Mouse (Mus musculus) forebrain, embryonic 13.5 days (tissue): ENCODE data around the gene Tsc1. TPM values are rescaled to one million over a fixed set of nuclear protein-coding genes. Genes with fewer than 3 reads are reported as not detected.

Source experiments
- ATAC-seq: fragments of 200-750 bp; cut with Nextera tagmentation; 2 replicates; pipeline ENCODE4 v1.8.0; 2017
- H3K27ac ChIP-seq: fragments of 300-500 bp; sonication (generic); 2 replicates; pipeline ENCODE4 v1.5.1; 2015; ENCODE audit warnings: inconsistent platforms, mild to moderate bottlenecking, moderate library complexity
- H3K27me3 ChIP-seq: fragments of 300-500 bp; sonication (generic); 2 replicates; pipeline ENCODE4 v1.6.1; 2015; ENCODE audit warnings: mild to moderate bottlenecking, inconsistent platforms
- H3K36me3 ChIP-seq: fragments of 300-500 bp; sonication (generic); 2 replicates; pipeline ENCODE4 v1.6.1; 2015; ENCODE audit warnings: mild to moderate bottlenecking, inconsistent platforms; ENCODE audit not compliant: poor library complexity, severe bottlenecking
- H3K4me1 ChIP-seq: fragments of 300-500 bp; sonication (generic); 2 replicates; pipeline ENCODE4 v1.6.1; 2015; ENCODE audit warnings: inconsistent platforms
- H3K4me2 ChIP-seq: fragments of 300-500 bp; sonication (generic); 2 replicates; pipeline ENCODE4 v1.6.1; 2015; ENCODE audit warnings: inconsistent platforms, mild to moderate bottlenecking, moderate library complexity
- H3K4me3 ChIP-seq: fragments of 300-500 bp; sonication (generic); 2 replicates; pipeline ENCODE4 v1.5.1; 2015; ENCODE audit warnings: mild to moderate bottlenecking, inconsistent platforms
- H3K9ac ChIP-seq: fragments of 300-500 bp; sonication (generic); 2 replicates; pipeline ENCODE4 v1.6.1; 2015; ENCODE audit warnings: mild to moderate bottlenecking, inconsistent platforms
- H3K9me3 ChIP-seq: fragments of 300-500 bp; sonication (generic); replicated peaks from 2 replicates; pipeline ENCODE4 v1.6.1; 2016; ENCODE audit warnings: inconsistent platforms
- WGBS: fragments of 180-500 bp; shearing (Covaris S2); methylation state at CpG from one replicate; pipeline ENCODE4 v1.1.7; 2015; 5-methylcytosine and 5-hydroxymethylcytosine counted together
- polyA plus RNA-seq: library from polyadenylated mRNA; unstranded; fragments of >200 nt; fragmentation: Nextera tagmentation; extraction: Ambion mirVana; gene quantifications from 2 replicates; pipeline ENCODE4 v1.2.1, GENCODE M21; 2015

Tsc1 gene
- polyA plus RNA-seq, 1 experiment from 2014 or later = 29.0 TPM

DNA sequence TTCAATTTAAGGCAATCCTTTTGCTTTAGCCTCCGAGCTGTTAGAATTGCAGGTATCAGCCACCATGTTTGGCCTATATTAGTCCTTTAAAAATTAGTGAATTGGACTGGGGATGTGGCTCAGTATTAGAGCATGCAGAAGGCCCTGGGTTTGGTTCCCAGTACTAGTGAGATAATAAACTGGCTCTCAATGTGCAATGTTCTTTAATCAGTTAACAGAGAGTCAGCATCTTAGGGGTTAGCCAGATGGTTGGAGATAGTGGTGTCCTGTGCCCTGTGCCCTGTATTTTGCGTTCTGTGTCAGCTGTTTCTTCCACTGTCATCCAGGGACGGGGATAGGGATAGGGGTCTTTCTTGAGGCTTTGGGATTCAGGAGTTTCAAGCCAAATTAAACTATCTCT lies 21.9 kb downstream of the Tsc1 start:
- no peak overlapping the region for H3K4me2 ChIP-seq
- WGBS = 93% methylated on average over 3 of the region's 3 CpGs
- no peak for ATAC-seq
- no peak overlapping the region for H3K9ac ChIP-seq
- no peak overlapping the region for H3K27ac ChIP-seq
- H3K4me1 ChIP-seq = no peaks in the 10 kb centered on the region
- H3K4me3 ChIP-seq = no peak overlapping the region
- H3K9me3 ChIP-seq = no peaks in the 10 kb centered on the region
- H3K27me3 ChIP-seq = no peaks in the 10 kb centered on the region
- H3K36me3 ChIP-seq = peaks cover 92% of the 10 kb centered on the region

DNA sequence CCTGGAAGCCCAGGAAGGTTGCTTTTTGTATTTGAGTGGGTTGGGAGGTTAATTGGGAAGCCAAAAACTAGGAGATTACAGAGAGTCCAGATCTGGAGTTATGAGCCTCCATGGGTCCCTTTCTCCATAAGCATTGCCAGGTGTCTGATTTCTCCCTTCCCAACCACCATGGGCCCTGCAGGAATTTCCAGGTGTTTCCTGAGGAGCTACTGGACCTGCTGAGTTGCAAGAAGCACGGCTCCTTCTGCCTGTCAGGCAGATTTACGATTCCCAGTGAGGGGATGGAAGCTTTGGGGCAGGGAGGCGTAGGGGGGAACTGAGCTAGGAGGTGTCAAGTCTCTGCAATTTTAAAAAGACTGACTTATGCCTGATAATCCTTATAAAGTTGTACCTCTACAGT lies 24.8 kb downstream of the Tsc1 start:
- no peak for ATAC-seq

DNA sequence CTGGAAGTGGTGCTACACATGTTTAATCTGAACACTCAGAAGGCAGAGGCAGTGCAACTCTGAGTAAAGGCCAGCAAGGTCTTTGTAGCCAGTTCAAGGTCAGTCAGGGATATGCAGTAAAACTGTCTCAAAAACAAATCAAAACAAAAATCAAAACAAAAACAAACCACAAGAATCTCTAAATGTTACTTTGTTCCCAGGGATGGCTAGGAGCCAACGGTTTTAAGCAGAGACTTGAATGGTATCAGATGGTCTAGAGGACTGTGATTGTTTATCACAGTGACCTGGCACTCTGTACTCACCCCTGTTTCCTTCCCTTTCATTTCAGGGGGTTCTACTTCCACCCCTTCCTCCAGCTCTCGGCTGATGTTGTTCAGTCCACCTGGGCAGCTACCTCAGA lies 30.4 kb downstream of the Tsc1 start:
- Histone ChIP-seq H3K36me3 (peaks cover 96% of the 10 kb centered on the region), H3K4me2 (no peak overlapping the region), H3K4me1 (no peaks in the 10 kb centered on the region), H3K4me3 (no peak overlapping the region), H3K27me3 (no peaks in the 10 kb centered on the region), H3K9ac (no peak overlapping the region), H3K9me3 (no peaks in the 10 kb centered on the region), H3K27ac (no peak overlapping the region)
- ATAC-seq = no peak
- WGBS = 86% methylated on average over 2 of the region's 2 CpGs

More for the DNA sequence above, 24.8 kb downstream of the Tsc1 start:
- Histone ChIP-seq H3K4me2 (no peak overlapping the region), H3K9ac (no peak overlapping the region), H3K4me3 (no peak overlapping the region), H3K9me3 (no peaks in the 10 kb centered on the region), H3K36me3 (peaks cover 90% of the 10 kb centered on the region), H3K27ac (no peak overlapping the region), H3K27me3 (no peaks in the 10 kb centered on the region), H3K4me1 (no peaks in the 10 kb centered on the region)
- WGBS = 93% methylated on average over 3 of the region's 3 CpGs

DNA sequence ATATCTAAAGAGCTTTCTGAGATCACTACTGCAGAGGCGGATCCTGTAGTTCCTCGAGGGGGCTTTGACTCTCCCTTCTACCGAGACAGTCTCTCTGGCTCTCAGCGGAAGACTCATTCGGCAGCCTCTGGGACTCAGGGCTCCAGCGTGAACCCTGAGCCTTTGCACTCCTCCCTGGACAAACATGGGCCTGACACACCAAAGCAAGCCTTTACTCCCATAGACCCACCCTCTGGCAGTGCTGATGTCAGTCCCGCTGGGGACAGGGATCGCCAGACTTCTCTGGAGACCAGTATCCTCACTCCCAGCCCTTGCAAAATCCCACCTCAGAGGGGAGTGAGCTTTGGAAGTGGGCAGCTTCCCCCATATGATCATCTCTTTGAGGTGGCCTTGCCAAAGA lies 35.0 kb downstream of the Tsc1 start:
- no peaks in the 10 kb centered on the region for H3K9me3 ChIP-seq
- H3K27me3 ChIP-seq = no peaks in the 10 kb centered on the region
- 94% methylated on average over 8 of the region's 8 CpGs for WGBS
- peaks cover 96% of the 10 kb centered on the region for H3K36me3 ChIP-seq
- no peaks in the 10 kb centered on the region for H3K4me1 ChIP-seq
- H3K27ac ChIP-seq = no peak overlapping the region
- no peak for ATAC-seq
- H3K4me2 ChIP-seq = no peak overlapping the region
- no peak overlapping the region for H3K9ac ChIP-seq
- H3K4me3 ChIP-seq = no peak overlapping the region

DNA sequence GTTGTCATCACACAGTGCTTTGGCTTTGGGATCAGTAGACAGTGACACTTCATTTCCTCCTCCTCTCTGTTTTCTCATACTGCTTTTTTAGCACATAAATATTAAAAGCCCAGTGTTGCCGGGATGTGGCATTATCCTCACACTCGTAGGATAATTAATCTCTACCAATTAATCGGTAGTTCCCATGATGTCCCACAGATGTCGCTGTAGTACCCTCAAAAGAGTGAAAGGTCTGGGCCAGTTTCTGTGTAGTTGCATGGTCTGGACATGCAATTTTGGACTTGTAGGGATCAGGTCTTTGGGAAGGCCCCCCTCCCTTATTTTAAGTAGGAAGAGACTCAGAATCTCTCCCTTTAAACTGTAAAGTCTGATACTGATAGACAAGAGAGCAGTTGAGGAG lies 39.7 kb downstream of the Tsc1 start:
- peaks cover 98% of the 10 kb centered on the region for H3K36me3 ChIP-seq
- no peak overlapping the region for H3K4me3 ChIP-seq
- no peak overlapping the region for H3K9ac ChIP-seq
- no peaks in the 10 kb centered on the region for H3K27me3 ChIP-seq
- H3K9me3 ChIP-seq = no peaks in the 10 kb centered on the region
- H3K27ac ChIP-seq = no peak overlapping the region
- no peak for ATAC-seq
- 26% methylated on average over 4 of the region's 4 CpGs for WGBS
- peaks cover 8% of the 10 kb centered on the region for H3K4me1 ChIP-seq
- H3K4me2 ChIP-seq = no peak overlapping the region

DNA sequence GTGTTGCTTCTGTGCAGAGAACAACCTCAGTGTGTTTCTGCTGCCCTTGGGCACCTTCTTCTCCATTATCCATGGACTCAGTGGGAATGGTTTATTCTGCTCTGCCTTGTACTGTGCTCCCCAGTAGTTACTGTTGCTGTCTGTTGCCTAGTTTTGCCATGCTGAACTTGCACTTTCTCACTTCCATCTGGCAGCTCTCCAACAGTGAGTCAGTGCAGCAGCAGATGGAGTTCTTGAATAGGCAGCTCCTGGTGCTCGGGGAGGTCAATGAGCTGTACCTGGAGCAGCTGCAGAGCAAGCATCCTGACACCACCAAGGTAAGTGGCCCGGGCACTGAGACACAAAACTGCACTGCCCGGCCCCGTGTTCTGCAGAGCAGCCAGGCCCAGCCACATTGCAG lies 40.7 kb downstream of the Tsc1 start:
- 63% methylated on average over 4 of the region's 4 CpGs for WGBS
- H3K4me3 ChIP-seq = no peak overlapping the region
- H3K27me3 ChIP-seq = no peaks in the 10 kb centered on the region
- no peak for ATAC-seq
- no peak overlapping the region for H3K27ac ChIP-seq
- H3K9me3 ChIP-seq = no peaks in the 10 kb centered on the region
- no peak overlapping the region for H3K9ac ChIP-seq
- no peak overlapping the region for H3K4me2 ChIP-seq
- peaks cover 8% of the 10 kb centered on the region for H3K4me1 ChIP-seq
- peaks cover 98% of the 10 kb centered on the region for H3K36me3 ChIP-seq

DNA sequence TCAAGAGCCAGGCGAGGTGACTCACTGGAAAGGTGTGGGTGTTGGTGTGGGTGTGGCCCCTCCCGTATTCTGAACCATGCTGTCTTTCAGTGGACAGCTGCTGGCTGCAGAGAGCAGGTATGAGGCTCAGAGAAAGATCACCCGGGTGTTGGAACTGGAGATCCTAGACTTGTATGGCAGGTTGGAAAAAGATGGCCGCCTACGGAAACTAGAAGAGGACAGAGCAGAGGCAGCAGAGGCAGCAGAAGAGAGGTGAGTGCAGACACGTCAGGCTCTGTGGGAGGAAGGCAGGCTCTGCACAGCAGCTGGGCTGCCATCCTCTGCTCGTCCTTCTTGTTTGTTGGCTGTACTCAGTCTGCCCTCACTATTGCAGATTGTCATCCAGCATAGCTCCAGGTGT lies 44.9 kb downstream of the Tsc1 start:
- Histone ChIP-seq H3K9me3 (no peaks in the 10 kb centered on the region), H3K4me2 (no peak overlapping the region), H3K9ac (no peak overlapping the region), H3K27ac (no peak overlapping the region), H3K4me3 (no peak overlapping the region), H3K36me3 (peaks cover 83% of the 10 kb centered on the region), H3K4me1 (peaks cover 8% of the 10 kb centered on the region), H3K27me3 (no peaks in the 10 kb centered on the region)
- no peak for ATAC-seq
- WGBS = 81% methylated on average over 7 of the region's 7 CpGs

DNA sequence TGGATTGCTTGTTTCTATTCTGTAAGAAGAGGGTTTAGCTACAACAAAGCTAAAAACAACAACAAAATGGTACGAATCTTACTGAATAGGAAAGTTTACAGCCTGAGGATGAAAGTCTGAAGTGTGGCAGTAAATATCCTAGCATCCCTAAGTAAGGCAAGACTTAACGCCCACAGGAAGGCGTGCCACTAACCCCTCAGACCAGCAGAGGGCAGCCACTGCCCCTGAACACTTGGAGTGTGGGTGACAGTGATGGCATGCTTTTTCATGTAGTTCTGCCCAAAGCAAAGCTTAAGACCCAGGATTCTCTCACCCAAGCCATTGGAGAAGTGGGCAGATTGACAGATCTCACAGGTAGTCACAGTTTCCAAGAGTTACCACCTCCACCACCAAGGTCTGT lies 47.4 kb downstream of the Tsc1 start:
- Histone ChIP-seq H3K4me3 (no peak overlapping the region), H3K4me1 (no peaks in the 10 kb centered on the region), H3K9me3 (no peaks in the 10 kb centered on the region), H3K9ac (no peak overlapping the region), H3K4me2 (no peak overlapping the region), H3K27me3 (no peaks in the 10 kb centered on the region), H3K36me3 (peaks cover 58% of the 10 kb centered on the region), H3K27ac (no peak overlapping the region)
- ATAC-seq = no peak
- 37% methylated on average over 3 of the region's 3 CpGs for WGBS

DNA sequence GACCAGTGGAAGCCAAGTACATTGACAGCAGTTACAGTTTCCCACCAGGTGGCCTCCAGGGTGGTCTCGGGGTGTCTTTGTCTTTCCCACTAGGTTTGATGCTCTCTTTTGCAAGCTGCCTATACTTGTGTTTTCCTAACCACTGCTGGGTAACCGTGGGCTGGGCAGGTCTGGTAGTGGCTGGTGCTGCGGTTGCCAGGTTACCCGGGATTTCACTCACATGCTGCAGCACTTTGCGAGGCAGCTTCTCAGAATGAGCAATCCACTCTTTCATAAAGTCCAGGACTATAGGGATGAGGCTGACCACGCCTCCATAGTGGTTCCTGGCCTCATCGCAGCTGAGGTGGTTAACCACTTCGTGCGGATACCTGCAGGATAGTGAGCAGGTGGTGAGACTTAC lies 51.7 kb downstream of the Tsc1 start:
- no peak overlapping the region for H3K4me3 ChIP-seq
- H3K4me2 ChIP-seq = no peak overlapping the region
- H3K27me3 ChIP-seq = 0 out of 2 replicates have a peak, but pooled peaks cover 2% of the 10 kb centered on the region
- ATAC-seq = no peak
- H3K9me3 ChIP-seq = no peaks in the 10 kb centered on the region
- WGBS = 74% methylated on average over 9 of the region's 9 CpGs
- no peak overlapping the region for H3K27ac ChIP-seq
- H3K36me3 ChIP-seq = peaks cover 15% of the 10 kb centered on the region
- no peaks in the 10 kb centered on the region for H3K4me1 ChIP-seq
- no peak overlapping the region for H3K9ac ChIP-seq

DNA sequence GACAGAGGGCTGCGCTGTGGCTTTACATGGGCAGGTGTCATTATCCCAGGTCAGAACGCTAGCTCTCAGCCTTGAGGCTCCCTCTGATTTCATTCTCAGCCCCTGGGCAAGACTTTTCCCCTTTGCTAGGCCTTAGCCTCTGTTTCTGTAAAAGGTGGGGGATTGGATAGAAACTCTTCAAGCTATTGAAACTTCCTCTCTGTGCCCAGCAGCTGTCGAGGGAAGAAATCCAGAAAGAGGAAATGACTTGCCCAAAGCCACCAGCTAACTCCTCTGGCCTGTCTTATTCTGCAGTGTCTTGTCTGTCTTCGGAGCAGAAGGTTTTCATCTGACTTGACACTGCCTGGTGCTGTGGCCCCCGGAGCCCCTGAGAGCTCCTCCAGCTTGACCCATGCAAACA lies 57.5 kb downstream of the Tsc1 start:
- H3K27ac ChIP-seq = no peak overlapping the region
- peaks cover 14% of the 10 kb centered on the region for H3K4me1 ChIP-seq
- WGBS = 53% methylated on average over 5 of the region's 5 CpGs
- H3K9ac ChIP-seq = no peak overlapping the region
- peak overlapping the region; percentile 94; the same call in 1 of the 2 replicates for H3K4me2 ChIP-seq
- H3K4me3 ChIP-seq = no peak overlapping the region
- H3K9me3 ChIP-seq = no peaks in the 10 kb centered on the region
- H3K36me3 ChIP-seq = no peaks in the 10 kb centered on the region
- peaks cover 30% of the 10 kb centered on the region for H3K27me3 ChIP-seq
- no peak for ATAC-seq

DNA sequence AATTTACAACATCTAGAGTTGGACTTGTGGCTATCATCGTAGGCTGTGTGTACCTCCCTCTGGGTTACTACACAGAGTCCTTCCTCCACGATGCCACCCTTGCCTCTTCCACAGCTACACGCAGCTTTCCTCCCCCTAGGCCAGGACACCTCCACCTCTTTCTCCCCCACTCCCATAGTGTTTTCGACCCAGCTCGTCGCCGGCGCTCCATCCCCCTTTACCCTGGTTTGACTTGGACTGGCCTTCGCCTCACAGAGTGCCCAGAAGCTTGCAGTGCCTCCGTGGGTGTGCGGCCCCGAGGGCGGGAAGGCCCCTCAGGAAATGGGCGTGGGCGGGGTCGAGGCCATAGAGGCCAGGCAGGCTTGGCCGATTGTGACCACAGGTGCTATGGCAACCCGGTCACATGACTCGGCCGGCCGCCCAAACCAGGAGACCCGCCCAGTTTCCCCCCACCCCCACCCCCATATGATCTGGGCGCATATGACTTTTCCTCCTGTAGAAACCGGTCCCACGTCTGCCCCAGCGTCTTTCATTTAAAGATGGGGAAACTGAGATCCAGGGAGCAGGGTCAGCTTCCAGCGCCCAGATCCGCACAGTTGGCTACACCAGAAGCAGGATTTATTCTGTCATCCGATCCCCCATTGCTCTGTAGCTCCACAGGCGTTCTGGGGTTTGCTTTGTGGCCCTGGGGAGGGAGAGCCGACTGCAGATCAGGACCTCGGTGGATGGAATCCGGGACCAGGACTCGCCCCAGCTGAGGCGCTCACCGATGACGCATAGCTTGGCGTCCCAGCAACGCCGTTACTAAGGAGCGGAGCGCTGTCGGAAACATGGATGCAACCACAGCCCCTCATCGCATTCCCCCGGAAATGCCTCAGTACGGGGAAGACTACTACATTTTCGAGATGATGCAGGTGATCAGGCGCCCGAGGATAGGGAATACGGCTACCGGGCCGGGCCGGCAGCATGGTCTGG lies 58.6 kb downstream of the Tsc1 start, which contains the start of the genes Spaca9 and Ak8:
Gene Spaca9, minus strand, starts transcription at position 367 of the 975 bp plus-strand sequence.
Gene Ak8, plus strand, starts transcription at position 804 of the 975 bp plus-strand sequence.
- Histone ChIP-seq H3K9ac (peak within 1 kb of the TSS; percentile 75), H3K4me3 (peak within 1 kb of the TSS; percentile 64), H3K9me3 (no peaks in the 10 kb centered on the region), H3K4me1 (peaks cover 14% of the 10 kb centered on the region), H3K36me3 (no peaks in the 10 kb centered on the region), H3K4me2 (peak within 1 kb of the TSS; percentile 94), H3K27ac (no peak within 1 kb of the TSS), H3K27me3 (peaks cover 30% of the 10 kb centered on the region)
- peak; percentile 93 for ATAC-seq
- 1% methylated on average over 53 of the region's 53 CpGs for WGBS

DNA sequence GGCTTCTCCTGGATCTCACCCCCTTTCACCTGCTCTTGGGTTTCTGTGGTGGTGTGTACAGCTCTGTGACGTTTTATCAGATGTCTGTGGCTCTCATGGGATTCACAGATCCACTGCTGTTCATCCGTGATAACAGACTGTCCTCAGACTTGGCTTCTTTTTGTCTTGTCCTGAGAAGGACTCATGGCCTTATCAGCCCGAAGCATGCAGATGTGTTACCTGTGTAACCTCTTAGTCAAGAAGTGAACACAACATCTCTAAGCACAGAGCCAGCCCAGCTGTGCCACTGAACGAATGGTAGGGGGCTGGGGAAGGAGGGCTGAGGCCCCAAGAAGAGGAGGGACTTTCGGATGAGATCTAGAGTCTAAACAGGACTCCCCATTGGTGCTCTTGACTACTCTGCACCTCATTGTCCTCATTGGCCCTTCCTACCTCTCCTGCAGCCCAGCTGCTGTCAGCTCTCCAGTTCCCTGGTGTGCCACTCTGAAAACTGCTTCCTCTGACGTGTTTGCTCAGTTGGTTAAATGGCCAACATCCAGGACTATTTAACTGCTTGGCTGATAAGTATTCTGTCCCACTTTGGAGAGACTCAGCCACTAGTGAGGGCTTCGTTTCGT lies 60.7 kb downstream of the Tsc1 start:
- H3K36me3 ChIP-seq = no peaks in the 10 kb centered on the region
- ATAC-seq = no peak
- WGBS = 73% methylated on average over 8 of the region's 8 CpGs

More for the DNA sequence above, 60.7 kb downstream of the Tsc1 start:
- Histone ChIP-seq H3K4me3 (no peak overlapping the region), H3K9ac (no peak overlapping the region), H3K27me3 (peaks cover 30% of the 10 kb centered on the region), H3K4me1 (peaks cover 14% of the 10 kb centered on the region), H3K9me3 (no peaks in the 10 kb centered on the region), H3K4me2 (no peak overlapping the region), H3K27ac (no peak overlapping the region)
